Mouse (Mus musculus): ENCODE measurements around the gene Ifitm10.

DNA sequence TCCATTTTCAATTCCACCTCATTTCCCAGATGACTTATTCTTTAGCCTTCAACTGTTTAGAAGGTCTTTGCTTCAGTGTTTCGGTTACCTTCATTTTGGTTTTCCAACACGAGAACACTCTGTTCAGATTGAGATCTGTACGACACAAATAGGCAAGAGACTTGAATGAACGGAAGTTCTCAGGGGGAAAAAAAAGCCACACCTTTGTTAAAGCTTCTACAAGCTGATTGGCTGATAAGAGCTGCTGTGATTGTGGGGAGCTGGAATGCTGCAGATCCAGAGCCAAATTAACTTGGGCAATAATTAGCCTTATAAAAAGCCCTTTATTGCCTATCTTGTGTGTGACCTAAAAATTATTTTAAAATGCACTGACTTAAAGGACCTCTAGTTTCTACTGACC is 41.8 kb upstream of the Ifitm10 start:
- TF ChIP-seq CTCF (IDR thresholded peaks at IDR 0.05) (no peak), EP300 (IDR thresholded peaks at IDR 0.05) (peak; percentile 79)

All from lung, postnatal 0 days (tissue).